Mouse (Mus musculus) inflammation-experienced regulatory T-cells, adult 6 months (primary cell): ENCODE measurements around the gene Dennd2d. TPM values are rescaled to one million over a fixed set of nuclear protein-coding genes. Genes with fewer than 3 reads are reported as not detected.
A peak's percentile ranks its signal among the peaks of the same experiment; 100 is the strongest.

ENCODE experiments used
- ATAC-seq: one replicate; pipeline ENCODE4 v1.8.0; 2017
- polyA plus RNA-seq, 3 experiments: library from polyadenylated mRNA; unstranded; fragments of 100-300 nt; shearing (Covaris generic); gene quantifications; one replicate each; pipeline ENCODE4 v1.2.1; 2017

Gene Dennd2d
- polyA plus RNA-seq, 3 experiments from 2014 or later: 110 to 379 (median 324) TPM

DNA sequence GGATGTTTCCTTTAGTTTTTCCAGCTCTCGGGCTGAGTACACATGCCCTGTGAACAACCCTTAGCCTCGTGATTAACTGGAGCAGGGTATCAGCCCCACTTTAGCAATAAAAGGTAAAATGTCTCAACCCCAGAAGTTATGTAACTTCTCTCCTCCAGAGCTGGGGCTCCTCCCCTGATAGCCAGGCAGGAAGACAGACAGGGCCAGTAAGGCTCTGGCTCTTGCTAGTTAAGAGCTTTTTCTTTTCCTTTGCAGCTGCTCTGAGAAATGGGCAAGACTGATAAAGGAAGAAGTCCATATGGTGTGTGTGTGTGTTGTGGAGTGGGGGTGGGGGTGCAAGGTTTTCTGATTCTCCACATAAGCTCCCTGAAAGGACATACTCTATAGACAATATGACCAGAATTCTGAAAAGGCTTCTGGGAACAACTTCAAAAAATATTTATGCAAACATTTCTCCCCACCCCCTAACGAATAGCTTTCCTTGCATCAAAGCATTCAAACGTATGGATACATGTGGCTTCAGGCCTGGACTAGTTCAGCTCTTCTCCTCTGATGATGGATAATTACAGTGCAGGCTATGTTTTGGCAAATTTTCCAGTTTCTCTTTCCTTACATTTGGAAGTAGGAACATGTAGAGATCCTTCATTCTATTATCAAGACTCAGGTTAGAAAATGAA, 14.0 kb downstream of the Dennd2d start:
- ATAC-seq: no peak

DNA sequence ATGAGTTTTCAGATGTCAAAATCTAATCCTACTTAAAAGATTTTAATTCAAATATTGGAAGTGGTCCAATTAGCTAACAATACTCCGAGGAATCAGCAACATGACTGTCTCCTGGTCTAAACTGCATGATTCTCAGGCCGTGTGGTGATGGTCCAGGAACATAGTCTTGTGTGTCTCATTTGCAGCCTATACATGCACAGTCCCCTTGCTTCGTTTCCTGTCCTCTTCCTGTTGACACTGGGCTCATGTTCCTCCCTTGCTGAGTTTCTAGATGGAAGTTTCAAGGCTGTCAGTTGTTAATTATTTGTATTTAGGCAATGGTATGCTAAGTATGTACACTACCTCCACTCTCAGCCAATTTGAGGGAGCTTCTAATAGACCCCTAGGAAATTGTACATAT, 14.8 kb downstream of the Dennd2d start:
- peak; percentile 57 for ATAC-seq

DNA sequence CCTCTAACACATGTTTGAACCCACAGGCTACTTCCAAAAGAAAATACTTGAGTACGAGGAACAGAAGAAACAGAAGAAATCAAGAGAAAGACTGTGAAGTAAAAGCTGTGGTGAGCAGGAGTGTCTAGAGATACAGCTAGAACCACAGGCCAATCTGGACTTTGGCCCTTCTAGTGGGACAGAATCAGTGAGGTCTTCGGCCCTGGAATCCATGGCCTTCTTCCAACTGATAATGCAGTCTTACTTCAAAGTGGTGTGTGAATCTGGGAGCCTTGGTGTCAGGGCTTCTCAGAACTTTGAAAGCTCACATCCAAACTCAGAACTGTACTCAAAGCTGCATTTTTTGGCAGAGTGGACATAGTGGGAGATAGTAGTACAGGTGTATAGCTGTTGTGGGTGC, 18.3 kb downstream of the Dennd2d start:
- no peak for ATAC-seq

DNA sequence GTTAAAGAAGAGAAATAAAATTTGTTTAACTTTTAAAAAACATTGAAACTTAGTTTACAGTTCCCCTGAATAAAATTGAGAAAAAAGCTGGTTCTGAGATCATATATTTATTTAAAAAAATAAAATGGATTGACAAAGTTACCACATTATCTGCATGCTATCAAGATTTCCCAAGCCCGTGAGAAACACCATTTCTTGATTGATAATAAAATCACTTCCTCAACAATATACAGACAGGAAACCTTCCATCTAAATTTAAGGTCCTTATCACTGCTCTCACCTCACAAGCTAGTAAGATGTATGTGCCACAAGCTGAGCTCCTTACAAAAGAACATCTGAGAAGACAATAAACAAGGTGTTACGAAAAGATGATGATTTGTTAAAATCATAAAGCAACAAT, 20.7 kb downstream of the Dennd2d start:
- ATAC-seq: no peak

DNA sequence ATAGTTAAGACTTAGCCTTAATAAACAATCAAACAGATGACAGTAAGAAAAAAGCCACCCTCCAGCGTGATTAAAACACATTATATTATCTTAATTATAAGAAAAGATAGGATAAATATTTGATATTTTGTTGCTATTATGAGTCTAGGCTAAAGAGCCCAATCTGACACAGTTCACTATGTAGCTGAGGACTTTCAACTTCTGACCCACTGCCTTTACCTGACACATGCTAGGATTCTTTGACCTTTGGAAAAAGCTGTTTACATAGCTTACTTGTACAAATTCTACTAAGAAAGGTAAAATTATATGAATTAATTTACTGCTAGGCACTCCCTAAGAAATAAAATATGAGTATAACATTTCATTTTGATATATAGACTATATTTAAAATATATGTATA, 28.5 kb downstream of the Dennd2d start:
- no peak for ATAC-seq

DNA sequence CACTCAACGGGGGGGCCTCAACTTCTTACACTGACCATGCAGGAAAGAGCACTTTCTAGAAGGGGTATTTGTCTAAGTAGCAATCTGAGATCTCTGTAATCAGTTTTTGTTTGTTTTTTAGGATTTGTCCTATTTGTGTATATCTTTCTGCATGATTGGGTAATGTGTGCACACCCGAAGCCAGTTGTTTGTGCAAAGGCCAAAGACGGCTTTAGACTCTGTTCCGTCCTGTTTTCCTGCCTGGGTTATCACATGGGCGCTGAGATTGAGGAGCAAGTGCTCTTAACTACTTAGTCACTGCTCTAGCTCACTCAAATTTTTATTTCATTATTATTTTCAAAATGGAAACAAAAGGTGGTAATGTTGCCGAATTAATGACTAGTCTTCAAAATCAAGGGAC, 32.8 kb downstream of the Dennd2d start:
- no peak for ATAC-seq

DNA sequence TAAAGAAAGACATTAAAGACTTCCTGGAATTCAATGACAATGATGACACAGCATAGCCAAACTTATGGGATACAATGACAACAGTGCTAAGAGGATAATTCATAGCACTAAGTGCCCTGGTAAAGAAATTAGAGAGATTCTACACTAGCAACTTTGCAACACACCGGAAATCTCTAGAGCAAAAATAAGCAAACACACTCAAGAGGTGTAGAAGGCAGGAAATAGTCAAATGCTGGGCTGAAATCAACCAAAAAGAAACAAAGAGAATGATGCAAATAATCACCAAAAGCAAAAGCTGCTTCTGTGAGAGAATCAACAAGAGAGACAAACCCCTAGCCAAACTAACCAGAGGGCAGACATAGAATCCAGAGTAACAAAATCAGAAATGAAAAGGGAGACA, 40.5 kb downstream of the Dennd2d start:
- peak; percentile 68 for ATAC-seq

DNA sequence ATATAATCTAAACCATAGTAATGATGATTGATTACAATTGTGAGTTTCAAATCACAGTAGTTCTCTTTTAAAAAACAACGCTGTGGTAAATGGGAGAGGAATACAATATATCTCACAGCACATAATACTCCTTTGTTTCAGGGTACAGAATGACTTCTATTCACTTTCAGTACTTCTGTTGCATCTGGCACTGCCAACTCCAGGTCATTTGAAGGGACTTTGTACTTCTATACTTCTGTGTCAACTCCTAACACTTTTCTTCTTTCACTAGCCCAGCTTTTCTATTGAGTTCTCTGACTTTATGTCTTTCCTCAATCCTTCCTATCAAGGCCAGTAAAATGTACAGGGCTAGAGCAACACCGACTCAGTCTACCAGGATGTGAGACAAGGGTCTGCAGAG, 44.2 kb downstream of the Dennd2d start:
- ATAC-seq: no peak

DNA sequence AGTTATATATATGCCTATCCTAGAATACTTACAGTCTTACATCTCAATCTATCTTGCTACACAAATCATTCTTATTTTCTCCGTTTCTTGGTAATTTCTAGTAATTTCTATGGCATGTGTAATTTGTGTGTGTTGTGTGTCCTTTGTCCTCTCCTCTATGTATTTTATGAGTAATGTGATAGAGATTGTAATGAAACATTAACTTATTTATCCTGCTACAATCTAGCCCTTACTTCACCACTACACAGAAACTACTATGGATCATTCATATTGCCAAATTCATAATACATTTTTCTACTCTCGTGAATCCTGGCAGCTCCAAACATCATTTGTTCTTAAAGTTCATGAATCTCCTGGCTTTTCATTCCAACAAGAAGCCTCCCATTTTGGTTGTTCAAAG, 45.8 kb downstream of the Dennd2d start:
- no peak for ATAC-seq

DNA sequence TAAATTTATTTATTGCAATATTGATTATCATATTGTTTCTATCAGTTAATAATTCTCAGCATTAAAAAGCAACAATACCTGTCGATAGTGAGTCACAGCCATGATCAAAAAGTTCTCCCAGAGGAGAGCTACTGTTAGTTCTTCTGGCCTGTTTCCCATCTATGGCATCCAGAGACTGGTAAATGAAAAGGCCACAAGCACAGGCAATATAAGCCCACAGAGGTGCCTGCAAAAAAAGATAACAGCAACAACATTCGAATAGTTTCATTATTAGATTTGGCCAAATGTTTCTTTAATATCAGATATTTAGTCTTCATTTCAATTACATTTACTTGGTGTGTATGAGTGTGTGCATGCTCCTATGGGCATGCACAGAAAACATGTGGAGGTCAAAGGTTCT, 51.1 kb downstream of the Dennd2d start:
- ATAC-seq: no peak

DNA sequence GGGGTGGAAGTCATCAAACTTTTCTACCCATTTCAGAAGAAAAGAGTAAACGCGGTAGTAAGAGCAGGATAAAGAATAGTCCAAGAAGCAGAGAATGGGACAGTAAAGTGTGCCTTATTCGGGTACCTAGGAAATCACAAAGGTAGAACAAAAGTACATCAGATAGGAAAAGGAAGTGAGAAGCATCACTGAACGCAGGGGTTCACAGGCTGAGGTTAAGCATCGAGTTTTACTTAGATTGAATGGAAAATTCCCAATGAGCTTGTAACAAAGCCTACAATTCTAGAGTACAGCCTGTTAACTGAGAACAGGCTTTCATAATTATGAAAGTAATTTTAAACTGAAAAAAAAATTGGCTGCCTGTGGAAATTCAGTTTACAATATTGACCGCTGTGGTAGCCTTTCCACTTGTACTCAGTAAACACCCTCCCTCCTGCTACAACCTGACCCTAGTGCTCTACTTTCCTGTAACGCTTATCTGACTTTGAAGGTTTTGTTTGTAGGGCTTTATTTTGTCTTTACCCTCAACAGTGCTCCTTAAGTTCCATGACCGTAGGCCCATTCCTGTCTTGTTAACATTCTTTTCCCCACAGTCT, 62.6 kb downstream of the Dennd2d start:
- ATAC-seq: peak; percentile 10

DNA sequence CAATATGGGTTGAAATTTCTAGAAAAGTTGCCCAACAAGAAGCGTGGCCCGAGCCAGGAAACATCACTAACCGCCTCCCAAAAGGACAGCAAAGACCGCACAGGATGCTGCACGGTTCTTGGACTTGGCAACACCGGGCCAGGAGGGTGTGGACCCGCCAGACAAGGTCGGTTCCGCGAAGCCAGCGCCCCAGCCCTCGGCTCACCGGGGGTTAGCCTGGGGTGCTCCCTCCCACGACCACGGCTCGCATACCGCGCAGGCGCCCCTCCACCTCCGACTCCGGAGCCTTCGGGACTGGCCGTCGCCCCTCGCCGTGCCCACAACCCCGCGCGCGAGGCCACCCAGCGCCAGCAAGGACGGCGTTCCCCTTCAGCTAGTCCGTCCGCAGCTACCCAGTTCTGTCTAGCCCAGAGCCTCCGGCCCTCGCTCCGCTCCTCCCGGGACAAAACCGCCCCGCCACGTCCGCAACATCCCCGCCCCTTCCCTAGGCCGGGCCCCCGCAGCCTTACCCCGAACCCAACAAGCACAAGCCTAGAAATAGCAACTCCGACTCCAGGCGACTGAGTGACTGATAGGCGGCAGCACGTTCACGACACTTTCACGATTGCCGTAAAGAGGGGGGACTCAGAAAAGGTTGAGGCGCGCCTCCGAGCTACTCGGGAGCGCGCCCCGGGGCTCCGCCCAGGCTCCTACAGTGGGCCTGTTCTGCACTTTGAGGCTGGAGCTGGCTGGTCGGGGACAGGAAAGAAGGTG, 65.1 kb downstream of the Dennd2d start, which contains the start of the genes Dram2 and Cept1:
Gene Dram2, plus strand, starts transcription at position 628 of the 753 bp plus-strand sequence.
Gene Cept1, minus strand, starts transcription at position 632 of the 753 bp plus-strand sequence.
- peak; percentile 79 for ATAC-seq

DNA sequence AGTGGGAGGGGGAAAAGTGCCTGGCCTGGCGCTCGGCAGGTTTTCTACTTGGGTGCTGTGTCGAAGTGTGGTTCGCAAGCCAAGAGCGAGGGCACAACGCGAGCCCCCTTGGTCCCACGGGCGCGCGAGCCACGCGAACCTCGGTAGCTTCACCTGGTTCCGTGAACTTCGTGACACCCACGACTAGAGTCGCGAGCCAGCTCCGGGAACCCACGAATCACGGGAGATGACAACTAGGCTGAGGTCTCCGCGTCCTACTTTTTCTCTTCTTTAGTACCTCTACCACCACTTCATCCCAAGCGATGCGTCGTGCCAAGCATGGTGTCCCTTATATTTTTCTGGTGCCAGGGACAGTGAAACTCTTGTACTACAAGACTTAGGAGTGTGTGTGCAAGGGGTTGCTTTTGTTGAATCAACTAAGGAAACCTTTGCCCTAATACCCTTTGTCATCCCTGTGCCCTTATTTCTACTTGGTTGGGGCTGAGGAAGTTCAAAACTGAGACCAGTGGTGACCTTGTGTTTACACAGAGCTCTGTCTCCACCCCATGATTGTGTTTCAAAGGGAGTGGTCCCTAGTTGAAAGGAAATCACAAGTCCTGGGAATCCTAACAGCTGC, 65.8 kb downstream of the Dennd2d start:
- ATAC-seq: peak; percentile 7

DNA sequence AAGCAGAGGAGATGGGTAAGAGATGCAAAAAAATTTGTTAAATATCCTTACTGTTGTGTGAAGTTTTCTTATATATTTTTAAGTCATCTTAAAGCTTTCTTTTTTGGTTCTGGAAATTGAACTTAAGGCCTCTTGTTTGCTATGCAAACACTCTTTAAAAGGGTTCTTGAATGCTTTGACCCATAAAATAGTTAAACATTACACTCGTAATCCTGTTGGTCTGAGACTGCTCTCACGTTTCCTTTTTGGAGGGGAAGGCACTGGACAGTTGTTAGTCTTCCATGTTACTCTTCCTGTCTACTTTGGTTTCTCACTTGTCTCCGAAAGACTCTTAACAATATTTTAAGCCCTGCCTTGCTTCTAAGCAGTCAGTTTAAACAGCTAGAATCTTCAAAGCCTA, 66.8 kb downstream of the Dennd2d start:
- ATAC-seq: no peak

Other genes with a start within 250 kb of the Dennd2d start
- gene Chil6, start 76.2 kb upstream of the Dennd2d start, polyA plus RNA-seq: under 1 TPM in 2 of 3 experiments, not detected in 1; 0.46 to 0.67 TPM
- 10 to 100 TPM; 49.5 to 55.4 (median 54.2) TPM for gene Dram2, start 65.4 kb downstream of the Dennd2d start, polyA plus RNA-seq
- gene Cept1, start 65.4 kb downstream of the Dennd2d start, polyA plus RNA-seq: 100 to 1,000 TPM; 125 to 133 (median 127) TPM
- gene Lrif1, start 202.6 kb downstream of the Dennd2d start, polyA plus RNA-seq: 10 to 100 TPM; 58.1 to 84.2 (median 73.0) TPM